Mouse (Mus musculus) B cell, adult 2 months (primary cell): ENCODE data around the gene Mapkapk5.
A peak's percentile ranks its signal among the peaks of the same experiment; 100 is the strongest.

Source experiments
- DNase-seq, 2 experiments: peaks; one replicate each; pipeline ENCODE4 v3.0.0; 2022

Gene Mapkapk5

DNA sequence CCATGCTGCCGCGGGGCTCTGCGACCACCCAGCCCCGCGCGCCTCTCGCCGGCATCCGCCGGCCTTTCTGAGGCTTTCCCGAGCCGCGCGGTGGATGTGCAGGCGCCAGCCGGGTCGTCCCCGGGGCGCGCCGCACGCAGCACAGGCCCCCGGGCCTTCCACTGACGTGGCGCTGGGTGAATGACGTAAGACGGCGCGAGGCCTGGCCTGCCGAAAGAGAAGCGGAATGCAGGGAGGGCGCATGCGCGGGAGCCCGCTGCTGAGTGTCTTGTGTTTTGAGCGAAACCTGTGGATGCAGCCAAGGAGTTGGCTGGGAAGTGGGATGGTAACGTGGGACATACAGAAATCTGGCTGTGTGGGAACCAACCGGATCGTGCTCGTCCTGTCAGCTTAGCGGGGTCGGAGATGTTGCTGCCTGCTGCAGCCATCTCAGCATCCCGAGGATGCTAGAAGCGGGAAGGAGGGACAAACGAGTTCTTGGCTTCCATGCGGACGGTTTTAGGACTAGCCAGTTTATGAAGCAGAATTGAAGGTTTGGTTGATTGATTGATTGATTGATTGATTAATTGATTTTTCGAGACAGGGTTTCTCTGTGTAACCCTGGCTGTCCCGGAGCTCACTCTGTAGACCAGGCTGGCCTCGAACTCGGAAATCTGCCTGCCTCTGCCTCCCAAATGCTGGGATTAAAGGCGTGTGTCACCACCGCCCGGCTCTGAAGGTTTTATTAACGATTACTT lies at the start of gene Mapkapk5:
Gene Mapkapk5 (minus strand): TSS at position 113 of the 737 bp plus-strand sequence.
- peak; percentile 99 for DNase-seq

DNA sequence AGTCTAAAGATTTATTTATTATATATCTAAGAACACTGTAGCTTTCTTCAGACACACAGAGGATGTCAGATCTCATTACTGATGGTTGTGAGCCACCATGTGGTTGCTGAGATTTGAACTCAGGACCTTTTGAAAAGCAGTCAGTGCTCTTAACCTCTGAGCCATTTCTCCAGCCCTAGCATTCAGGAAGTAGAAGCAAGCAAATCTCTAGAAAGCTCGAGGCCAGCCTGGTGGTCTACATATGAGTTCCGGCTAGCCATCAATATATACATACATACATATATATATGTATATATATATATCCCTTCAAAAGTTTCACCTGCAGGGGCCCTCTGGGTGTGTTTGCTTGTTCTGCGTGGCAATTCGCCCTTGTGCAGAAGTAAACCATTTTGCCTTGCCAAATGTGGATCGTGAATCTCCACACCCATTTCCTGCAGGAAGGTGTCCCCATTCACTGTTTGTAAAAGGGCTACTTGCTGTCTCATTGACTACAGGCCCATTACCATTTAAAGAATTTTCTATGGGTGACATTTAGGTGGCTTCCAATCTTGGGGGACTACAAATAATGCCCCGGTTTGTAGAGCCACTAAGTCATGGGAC lies 49.1 kb upstream of the Mapkapk5 start:
- no peak for DNase-seq

DNA sequence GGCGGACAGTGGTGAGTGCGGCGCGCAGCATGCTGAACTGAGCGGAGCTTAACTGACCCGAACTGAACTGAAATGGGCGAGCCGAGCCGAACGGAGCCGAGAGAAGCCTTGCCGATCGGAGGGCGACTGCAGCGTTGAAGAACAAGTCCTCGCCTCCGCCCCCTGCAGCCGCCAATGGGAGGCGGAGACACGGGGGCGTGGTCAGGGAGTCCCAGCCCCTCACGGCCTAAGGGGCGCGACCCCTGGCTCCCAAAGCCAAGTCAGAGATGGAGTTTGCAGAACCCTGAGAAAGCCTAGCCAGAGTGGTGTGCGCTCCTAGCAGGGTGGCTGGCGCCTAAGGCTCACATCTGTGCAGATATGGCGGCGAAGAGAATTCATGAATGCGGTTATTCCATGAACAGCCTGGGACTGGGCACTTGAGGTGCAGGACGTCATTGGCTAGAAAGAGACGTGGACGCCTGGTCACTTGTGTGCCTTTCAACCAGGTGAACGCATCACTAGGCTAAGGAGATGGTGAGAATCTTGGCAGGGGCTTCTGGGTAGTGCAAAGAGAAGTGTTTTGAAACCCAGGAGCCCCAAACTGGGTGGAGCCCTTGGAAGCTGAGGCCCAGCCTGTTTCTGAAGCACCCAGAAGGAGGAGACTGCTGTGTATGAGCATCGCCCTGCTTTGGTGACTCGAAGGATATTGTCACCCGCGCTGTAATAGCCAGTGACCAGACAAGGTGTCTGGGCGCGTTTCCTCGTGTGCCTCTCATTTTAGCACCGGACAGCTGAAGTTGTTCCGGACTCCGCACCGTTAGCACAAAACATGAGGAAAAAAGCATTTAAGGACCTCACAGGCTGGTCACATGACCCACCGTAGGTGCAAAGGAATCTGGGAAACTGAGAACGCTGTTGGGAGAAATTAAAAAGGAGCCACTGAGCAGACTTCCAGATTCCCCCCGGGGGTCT lies 48.0 kb upstream of the Mapkapk5 start, which contains the start of gene Aldh2:
Gene Aldh2 (minus strand): TSS at position 374 of the 951 bp plus-strand sequence.
- peak; percentile 83 to 84 for DNase-seq

DNA sequence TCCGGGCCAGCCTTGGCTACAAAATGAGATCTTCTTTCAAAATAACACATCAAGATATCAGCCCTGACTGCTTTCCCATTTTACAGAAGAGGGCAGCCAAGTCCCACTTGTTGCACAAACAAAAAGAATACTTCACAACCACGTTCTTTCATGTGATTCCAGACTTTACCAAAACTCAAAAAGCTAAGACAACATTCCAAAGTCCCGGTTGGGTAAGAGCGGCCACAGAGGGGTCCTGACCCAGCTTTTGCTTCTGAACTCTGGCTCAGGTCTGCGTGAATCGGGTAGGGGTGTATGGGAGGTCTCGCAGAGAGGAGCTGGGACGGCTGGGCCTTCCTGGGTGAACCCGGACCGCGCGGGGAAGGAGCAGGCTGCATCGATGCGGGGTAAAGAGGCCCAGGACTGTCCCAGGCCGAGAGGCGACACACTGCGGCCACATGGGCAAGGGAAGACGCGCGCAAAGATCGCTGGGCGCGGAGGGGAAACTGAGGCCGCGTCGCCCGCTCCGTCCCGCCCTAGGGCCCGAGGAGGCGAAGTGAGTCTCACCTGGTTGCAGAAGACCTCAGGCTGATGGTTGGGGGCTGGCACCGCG lies 47.2 kb upstream of the Mapkapk5 start:
- no peak for DNase-seq

DNA sequence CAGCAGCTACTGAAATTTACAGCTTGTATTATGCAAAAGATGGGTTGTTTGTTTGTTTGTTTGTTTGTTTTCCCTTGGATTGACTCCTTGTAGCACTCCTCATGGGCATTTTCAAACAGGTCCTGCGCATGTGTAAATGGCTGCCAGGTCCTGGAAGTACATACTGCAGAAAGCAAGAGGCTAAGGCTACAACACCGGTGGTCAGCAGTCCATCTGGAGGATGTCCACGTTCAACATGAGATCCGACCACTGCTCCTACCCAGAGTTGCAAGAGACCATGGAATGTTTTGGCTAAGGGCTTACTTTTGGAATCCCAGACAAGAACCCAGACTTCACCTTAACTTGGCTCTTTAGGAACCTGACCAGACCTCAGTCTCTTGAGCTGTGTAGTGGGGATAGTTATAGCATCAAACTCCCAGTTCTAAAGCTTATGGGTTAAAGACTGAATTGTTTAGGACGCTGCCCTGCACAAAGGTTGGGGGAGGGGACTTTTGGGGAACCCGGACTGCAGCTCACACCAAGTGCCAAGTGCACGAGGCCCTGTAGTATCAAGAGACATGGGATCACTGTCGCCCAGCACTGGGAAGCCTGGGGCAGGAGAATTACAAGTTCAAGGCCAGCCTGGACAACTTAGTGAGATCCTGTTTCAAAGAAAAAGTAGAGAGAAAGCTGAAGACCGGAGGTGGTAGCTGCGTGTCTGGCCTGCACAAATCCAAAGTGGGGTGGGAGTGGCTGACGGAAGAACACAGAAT lies 46.5 kb upstream of the Mapkapk5 start:
- DNase-seq: peak in 1 of 2 experiments; percentile 26

DNA sequence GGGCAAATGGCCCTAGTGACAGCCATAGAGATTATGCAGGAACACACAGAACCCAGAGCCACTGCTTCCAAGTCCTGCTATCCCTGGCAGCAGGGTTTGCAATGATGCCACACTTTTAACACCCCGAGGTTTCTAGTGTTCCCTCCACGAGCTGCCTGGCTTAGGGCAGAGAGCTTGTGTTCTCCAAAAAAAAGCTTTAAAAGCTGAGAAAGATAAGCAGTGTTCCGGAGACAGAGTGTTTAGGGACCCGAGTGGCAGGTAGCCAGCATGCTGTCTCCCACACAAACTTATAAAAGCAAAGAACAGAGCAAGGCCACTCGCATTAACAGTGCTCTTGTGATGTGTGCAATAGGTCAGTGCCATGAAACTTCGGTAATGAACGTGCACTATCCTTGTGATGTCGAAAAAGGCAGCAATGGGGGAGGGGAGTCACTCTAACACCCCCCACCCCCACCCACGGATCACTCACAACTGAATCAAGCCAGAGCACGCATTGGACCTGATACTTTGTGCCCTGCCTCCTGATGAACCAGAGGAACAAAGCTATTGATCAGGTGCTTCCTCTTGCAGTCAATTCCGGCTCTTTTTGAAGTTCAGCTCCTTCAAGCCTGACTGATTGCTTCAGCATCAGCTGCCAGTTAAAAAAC lies 45.8 kb upstream of the Mapkapk5 start:
- DNase-seq: no peak

DNA sequence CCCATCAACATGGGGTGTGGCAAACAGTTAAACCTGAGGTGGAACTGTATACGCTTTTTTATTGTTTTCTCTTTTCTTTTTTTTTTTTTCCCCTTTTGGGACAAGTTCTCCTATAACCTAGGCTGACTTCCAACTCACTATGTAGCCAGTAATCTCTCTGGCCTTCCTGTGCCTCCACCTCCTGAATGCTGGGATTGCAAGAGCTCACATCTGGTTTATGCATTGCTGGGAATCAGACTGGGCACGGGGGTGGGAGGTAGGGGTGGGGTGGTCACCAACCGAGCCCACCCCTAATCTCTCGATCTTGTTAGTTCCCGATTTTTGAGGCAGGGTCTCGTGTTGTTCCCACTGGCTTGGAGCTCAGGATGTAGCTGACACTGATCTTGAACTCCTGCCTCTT lies 44.2 kb upstream of the Mapkapk5 start:
- no peak for DNase-seq

DNA sequence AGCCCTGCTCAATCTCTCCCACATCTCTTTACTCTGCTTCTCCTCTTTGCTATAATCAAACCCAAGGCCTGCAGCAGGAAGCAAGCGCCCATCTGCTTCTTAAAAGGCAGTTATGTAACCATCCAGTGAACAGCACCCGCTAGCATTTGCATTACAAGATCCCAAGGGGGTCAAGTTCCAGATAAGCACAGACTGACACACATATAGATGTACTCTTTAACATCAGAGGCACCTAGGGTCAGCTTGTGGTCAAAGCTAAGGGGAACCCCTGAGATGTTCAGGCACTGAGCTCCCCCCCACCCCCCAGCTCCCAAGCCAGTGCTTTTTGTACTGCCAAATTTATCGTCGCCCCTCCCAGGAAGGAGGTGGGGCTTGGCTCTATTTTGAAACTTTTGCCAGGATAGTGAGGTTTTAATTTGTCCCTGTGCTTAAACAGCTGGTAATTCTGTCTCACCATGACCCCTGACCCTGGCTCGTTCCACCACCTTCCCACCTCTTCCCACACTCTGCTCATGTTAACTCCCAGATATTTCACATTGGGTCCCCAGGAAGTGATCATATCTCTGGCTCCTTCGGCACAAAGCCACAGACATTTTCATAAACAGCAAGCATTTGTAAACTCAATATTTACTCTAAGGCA lies 40.8 kb upstream of the Mapkapk5 start:
- DNase-seq: peak; percentile 56

DNA sequence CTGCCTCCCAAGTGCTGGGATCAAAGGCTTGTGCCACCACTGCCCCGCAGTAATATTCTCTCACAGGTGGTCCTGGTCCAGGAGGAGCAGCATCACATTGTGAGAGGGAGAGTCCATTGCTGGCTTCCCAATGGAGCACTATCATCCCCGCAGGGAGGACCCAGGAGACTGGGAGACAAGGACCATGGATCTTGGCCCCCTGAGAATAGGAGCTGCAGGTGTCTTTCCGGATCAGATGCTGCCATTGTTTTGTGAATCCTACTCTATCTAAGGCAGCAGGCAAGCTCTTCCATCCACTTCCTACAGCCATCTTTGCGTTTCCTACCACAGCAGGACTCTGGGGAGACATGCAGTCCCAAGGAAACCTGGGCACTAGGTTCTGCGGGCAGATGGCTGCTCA lies 40.0 kb upstream of the Mapkapk5 start:
- no peak for DNase-seq

DNA sequence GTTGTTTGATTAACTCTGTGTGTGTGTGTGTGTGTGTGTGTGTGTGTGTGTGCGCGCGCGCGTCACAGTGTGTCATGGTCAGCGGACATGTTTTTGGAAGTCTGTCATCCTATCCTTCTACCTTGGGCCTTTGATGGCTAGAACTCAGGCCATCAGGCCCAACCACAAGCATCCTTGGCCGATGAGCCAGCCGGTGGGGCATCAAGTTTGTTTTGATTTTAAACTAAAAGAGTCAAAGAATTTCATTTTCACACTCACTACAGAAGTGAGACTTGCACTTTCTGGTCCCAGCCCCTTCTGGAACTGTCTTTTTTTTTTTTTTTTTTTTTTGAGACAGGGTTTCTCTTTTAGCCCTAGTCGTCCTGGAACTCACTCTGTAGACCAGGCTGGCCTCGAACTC lies 39.3 kb upstream of the Mapkapk5 start:
- DNase-seq: no peak

DNA sequence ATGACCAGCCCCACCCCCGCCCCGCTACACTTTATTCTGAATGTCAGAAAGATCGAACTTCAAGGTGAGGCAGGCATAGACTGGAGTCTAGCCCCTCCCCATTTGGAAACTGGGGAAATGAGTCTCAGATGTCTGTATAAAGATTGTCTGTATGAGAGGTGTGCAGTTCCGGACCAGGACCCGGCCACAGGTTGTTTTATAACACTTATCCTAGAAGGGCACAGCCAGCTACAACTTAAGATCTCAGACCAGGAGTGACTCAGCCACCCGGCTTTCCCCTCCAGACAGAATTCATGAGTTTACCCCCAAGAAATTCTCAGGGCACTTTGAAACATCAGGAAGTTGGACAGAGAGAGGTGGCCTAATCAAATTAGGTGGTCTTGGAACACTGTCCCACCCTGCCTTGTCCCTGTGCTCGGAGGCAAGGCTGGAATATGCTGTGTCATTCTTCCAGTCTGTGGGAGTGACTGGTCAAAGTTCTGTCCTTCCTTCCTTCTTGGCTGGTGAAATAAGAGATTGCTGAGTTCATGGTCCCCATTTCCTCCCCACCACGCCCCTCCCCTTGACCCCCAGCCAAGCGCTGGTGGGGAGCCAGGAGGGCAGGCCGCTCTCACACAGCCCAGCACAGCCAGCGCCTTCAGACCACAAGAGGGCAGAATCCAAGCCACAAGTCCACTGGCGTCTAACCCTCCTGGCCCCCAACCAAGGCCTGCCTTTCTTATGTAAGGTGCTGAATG lies 38.2 kb upstream of the Mapkapk5 start:
- peak; percentile 61 to 63 for DNase-seq

DNA sequence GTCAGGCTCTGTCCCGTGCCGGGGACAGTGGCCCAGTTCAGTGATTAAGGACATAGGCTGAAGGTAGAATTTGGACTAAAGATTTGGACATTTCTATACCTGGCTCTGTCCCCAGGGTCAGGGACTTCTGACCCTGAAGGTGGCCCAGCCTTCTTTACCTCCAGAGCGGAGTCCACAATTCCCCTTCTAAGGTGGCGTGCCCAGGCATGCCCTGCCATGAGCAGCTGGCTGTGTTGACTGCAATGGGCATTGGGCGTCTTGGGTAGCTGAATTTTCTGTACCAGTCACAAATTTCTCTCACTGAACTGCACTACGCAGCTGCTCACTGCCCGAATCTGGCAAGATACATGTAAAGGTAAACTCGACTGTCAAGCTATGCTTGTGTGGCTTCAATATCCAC lies 36.2 kb upstream of the Mapkapk5 start:
- DNase-seq: no peak

DNA sequence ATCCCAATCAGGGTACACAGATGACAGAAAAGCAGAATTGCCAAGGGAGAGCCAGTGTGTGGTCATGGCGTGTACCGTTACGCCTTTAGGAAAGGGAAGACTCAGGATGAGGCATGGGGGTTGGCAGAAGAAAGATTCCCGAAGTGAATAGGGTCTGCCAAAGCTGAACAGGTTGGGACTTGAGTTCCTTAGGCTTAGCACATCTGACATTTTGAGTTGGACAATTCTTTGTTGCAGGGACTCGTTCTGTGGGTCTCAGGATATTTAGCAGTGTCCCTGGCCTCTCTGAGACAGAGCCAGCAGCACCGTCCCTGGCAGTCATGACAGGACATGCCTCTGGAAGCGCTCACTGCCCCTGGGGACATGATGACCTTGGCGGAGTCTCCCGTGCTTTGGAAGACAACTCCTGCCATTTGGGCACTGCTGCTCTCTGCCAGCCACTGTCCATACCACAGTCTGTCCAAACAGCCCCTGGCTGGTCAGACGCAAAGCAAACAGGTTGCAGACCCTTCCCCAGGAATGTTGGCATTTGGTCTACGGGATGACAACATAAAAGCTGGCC lies 31.3 kb upstream of the Mapkapk5 start:
- DNase-seq: no peak

DNA sequence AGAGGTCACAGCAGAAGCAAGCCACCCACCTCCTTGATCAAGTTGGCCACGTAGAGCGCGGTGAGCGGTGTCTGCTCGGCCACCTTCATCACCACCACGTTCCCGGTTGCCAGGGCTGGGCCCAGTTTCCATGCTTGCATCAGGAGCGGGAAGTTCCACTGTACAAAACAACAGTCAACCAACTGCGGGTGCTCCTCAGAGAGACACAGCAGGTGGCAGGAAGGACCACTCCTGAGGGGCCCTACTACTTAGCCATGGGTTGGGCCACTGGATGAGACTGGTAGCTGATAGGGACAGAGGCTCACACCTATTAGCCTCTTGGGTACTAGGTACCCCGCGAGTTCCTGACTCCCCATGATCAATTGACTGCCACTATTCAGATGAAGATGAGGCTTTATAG lies 30.2 kb upstream of the Mapkapk5 start:
- DNase-seq: no peak

DNA sequence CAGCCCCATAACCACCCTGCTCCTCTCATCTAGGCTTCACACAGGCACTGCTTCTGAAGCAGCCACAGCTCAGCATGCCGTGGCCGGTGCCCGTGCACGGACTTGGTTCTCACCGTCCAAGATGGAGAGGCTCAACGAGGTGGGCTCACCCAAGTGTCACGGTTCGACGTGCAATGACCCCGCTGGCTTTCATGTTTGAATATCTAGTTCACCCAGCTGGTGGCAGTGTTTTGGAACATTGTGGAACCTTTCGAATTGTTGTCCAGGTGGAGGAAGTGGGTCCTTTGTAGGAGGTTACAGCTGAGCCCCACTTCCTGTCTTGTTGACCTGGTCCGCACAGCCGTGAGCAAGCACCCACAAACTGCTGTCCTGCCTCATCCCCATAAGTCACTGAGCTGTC lies 28.4 kb upstream of the Mapkapk5 start:
- peak; percentile 43 to 45 for DNase-seq

DNA sequence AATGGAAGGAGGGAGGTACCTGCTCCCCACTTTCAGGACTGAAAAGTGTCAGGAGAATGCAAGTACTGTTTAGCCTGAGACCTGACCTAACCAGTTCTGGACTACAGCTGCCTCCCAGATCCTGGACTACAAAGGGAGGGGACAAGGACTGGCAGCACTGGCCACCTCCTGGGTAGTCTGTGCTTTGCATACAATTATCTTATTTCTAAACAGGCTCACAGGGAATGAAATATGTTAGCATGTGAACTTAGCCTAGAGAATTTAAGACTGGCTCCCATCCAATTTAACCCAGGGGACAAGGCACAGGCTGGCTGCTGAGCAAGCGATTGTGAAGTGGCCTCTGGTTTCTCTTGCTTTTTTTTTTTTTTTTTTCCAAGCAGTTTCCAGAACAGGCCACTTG lies 25.1 kb upstream of the Mapkapk5 start:
- DNase-seq: no peak

DNA sequence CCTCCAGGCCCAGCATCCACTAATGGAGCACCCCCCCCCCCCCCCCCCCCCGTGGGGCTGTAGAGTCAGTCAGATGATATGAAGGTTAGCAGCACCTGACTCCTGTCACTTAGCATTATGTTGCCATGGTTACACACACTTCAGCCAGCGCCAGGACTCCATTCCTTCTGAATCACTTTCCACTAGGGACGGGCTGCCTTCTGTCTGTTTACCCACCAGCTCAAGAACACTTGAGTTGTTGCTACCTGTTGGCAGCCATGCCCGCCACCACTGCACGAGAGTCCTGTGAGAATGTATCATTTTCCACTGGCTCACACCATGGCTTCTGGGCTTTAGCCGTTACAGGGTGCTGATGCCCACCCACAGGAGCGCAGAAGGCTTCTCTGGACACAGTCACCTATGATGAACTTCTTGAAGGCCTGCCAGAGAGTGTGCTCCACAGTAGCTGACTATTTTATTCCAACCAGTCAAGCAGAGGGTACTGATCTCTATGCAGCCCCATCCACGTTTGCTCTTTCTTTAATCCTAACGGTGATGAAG lies 24.2 kb upstream of the Mapkapk5 start:
- no peak for DNase-seq

DNA sequence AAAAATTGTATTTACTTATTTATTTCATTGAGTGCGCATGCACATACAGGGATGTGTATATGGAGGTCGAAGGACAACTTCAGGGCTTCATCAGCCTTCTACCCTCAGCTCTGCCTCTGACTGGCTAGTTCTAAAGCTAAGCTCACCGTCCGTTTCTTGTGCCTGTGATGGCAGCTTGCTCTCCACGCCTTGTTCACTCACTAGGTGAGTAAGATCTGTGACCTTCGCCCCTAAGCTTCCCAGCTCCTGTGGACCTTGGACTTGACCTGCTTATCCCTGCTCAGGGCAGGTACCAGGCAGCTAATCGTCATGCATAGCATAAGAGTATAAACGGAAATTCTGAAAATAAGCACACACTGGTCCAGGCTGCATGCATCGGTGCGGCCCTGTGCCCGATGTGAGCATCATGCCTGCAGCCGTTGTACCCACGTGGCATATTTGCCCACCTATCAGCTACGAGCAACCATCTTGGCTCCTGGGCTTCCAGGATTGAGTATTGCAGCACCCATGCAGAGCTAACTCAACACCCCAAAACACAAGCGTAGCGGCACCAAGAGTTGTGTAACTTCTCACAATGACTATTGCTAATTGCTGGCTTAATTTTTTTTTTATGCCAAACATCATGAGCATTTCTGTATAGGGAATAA lies 20.5 kb upstream of the Mapkapk5 start:
- no peak for DNase-seq

DNA sequence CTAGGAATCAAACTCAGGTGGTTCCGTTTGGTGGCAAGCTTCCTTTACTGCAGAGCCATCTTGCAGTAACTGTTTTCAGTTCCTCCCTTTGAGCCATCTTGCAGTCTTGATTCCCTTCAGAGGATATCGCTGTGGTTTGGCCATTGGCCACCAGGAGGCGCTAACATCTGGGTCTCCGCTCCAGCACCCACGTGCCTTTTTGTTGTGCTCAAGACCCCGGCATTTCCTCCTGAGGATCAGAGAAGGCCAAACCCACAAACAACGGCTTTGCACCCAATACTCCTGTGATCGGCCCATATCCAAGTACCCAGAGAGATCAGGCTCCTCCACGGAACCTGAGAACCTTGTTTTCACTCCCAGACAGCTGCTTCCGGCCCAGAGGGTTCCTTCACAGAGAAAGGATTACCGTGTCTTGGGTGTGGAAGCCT lies 18.8 kb upstream of the Mapkapk5 start:
- peak; percentile 95 to 96 for DNase-seq
